Mouse (Mus musculus) CH12.LX (cell line): ENCODE results near the gene Lhfp. TPM values are rescaled to one million over a fixed set of nuclear protein-coding genes. Genes with fewer than 3 reads are reported as not detected.

Experiments
- DNase-seq: peaks from one replicate; pipeline ENCODE4 v3.0.0-alpha.2; 2013; ENCODE audit errors: extremely low read depth
- H3K27ac ChIP-seq: 2 replicates; pipeline ENCODE4 v1.5.1; 2012; ENCODE audit warnings: low read depth, mild to moderate bottlenecking, control low read depth, moderate library complexity; ENCODE audit not compliant: insufficient read depth
- H3K27me3 ChIP-seq: replicated peaks from 2 replicates; pipeline ENCODE3; 2012; ENCODE audit warnings: inconsistent platforms
- H3K36me3 ChIP-seq, 2 experiments: replicated peaks in 1 of 2; 2 replicates each; pipeline versions ENCODE3 to v1.6.1; 2012; ENCODE audit warnings: inconsistent platforms in 1 of 2, low read length in 1 of 2, mild to moderate bottlenecking in 1 of 2, mixed read lengths in 1 of 2, moderate library complexity in 1 of 2; ENCODE audit not compliant: control insufficient read depth in 1 of 2, insufficient read depth in 1 of 2
- H3K4me1 ChIP-seq, 2 experiments: 2 replicates each; pipeline ENCODE4 v1.6.1; 2012; ENCODE audit warnings: inconsistent platforms in 1 of 2, moderate library complexity in 1 of 2; ENCODE audit not compliant: insufficient read depth in 2 of 2, control insufficient read depth in 1 of 2
- H3K4me2 ChIP-seq: 2 replicates; pipeline ENCODE4 v1.6.1; 2012; ENCODE audit warnings: low read depth, mild to moderate bottlenecking, control low read depth; ENCODE audit not compliant: poor library complexity, insufficient read depth, severe bottlenecking
- H3K4me3 ChIP-seq, 3 experiments: fragments of 150-350 bp in 1 of 3; sonication (generic) in 1 of 3; replicated peaks in 1 of 3; 2 replicates each; pipeline versions ENCODE3 to v1.5.1; 2011 to 2012; ENCODE audit warnings: low read depth in 2 of 3, low read length in 2 of 3, mild to moderate bottlenecking in 2 of 3, moderate library complexity in 2 of 3, control low read depth in 1 of 3, improper control_type of control experiment in 1 of 3, inconsistent platforms in 1 of 3, mixed read lengths in 1 of 3; ENCODE audit not compliant: poor library complexity in 1 of 3
- H3K79me2 ChIP-seq: replicated peaks from 2 replicates; pipeline ENCODE4 v1.6.1; 2012; ENCODE audit warnings: mild to moderate bottlenecking, moderate library complexity; ENCODE audit not compliant: control insufficient read depth, poor library complexity, insufficient read depth, severe bottlenecking; ENCODE audit errors: extremely low read depth
- H3K9ac ChIP-seq: 2 replicates; pipeline ENCODE4 v1.6.1; 2012; ENCODE audit warnings: low read depth, mild to moderate bottlenecking, control low read depth, moderate library complexity; ENCODE audit not compliant: insufficient read depth
- H3K9me3 ChIP-seq: replicated peaks from 2 replicates; pipeline ENCODE3; 2012; ENCODE audit warnings: low read length, inconsistent platforms, mixed read lengths
- CHD2 ChIP-seq: IDR thresholded peaks from 2 replicates; pipeline ENCODE4 v1.6.1; 2011; ENCODE audit warnings: low read length, improper control_type of control experiment
- CTCF ChIP-seq, 2 experiments: IDR thresholded peaks in 1 of 2; conservative IDR thresholded peaks in 1 of 2; 2 replicates each; pipeline ENCODE4 v1.5.1; 2011 to 2012; ENCODE audit warnings: low read depth in 2 of 2, low read length in 2 of 2, improper control_type of control experiment in 1 of 2, inconsistent platforms in 1 of 2, mild to moderate bottlenecking in 1 of 2, moderate library complexity in 1 of 2
- GABPA ChIP-seq: IDR thresholded peaks from 2 replicates; pipeline ENCODE4 v1.6.1; 2012; ENCODE audit warnings: low read depth, low read length, improper control_type of control experiment, inconsistent platforms; ENCODE audit not compliant: insufficient replicate concordance
- JUN ChIP-seq: IDR thresholded peaks from 2 replicates; pipeline ENCODE4 v1.6.1; 2011; ENCODE audit warnings: low read depth, mild to moderate bottlenecking, low read length, improper control_type of control experiment, moderate library complexity; ENCODE audit not compliant: insufficient read depth
- JUND ChIP-seq: conservative IDR thresholded peaks from 2 replicates; pipeline ENCODE4 v1.6.1; 2011; ENCODE audit warnings: low read depth, low read length, improper control_type of control experiment
- KAT2A ChIP-seq: IDR thresholded peaks from 2 replicates; pipeline ENCODE4 v1.6.1; 2012; ENCODE audit warnings: low read length, improper control_type of control experiment, inconsistent platforms; ENCODE audit not compliant: insufficient replicate concordance
- MAFK ChIP-seq: IDR thresholded peaks from 2 replicates; pipeline ENCODE4 v1.6.1; 2011; ENCODE audit warnings: low read length, improper control_type of control experiment; ENCODE audit not compliant: insufficient replicate concordance
- MAZ ChIP-seq: IDR thresholded peaks from 2 replicates; pipeline ENCODE4 v1.6.1; 2012; ENCODE audit warnings: low read depth, mild to moderate bottlenecking, inconsistent platforms, low read length, improper control_type of control experiment, moderate library complexity
- MEF2A ChIP-seq: IDR thresholded peaks from 2 replicates; pipeline ENCODE4 v1.6.1; 2014; ENCODE audit warnings: low read depth, mild to moderate bottlenecking, inconsistent platforms, low read length, improper control_type of control experiment, borderline replicate concordance
- NELFE ChIP-seq: IDR thresholded peaks from 2 replicates; pipeline ENCODE4 v1.6.1; 2011; ENCODE audit warnings: low read depth, low read length, improper control_type of control experiment
- PAX5 ChIP-seq: IDR thresholded peaks from 2 replicates; pipeline ENCODE4 v1.6.1; 2012; ENCODE audit warnings: low read length, inconsistent platforms, mixed read lengths
- POLR2A ChIP-seq: IDR thresholded peaks from 2 replicates; pipeline ENCODE4 v1.6.1; 2011; ENCODE audit warnings: low read depth, mild to moderate bottlenecking, improper control_type of control experiment, low read length
- POLR2AphosphoS2 ChIP-seq: IDR thresholded peaks from 2 replicates; pipeline ENCODE4 v1.6.1; 2011; ENCODE audit warnings: low read depth, low read length, improper control_type of control experiment
- RAD21 ChIP-seq: IDR thresholded peaks from 2 replicates; pipeline ENCODE4 v1.6.1; 2011; ENCODE audit warnings: low read depth, mild to moderate bottlenecking, low read length, improper control_type of control experiment, moderate library complexity
- RCOR1 ChIP-seq: conservative IDR thresholded peaks from 2 replicates; pipeline ENCODE4 v1.6.1; 2012; ENCODE audit warnings: low read depth, mild to moderate bottlenecking, inconsistent platforms, low read length, improper control_type of control experiment
- TBP ChIP-seq: conservative IDR thresholded peaks from 2 replicates; pipeline ENCODE4 v1.6.1; 2011; ENCODE audit warnings: low read depth, low read length, improper control_type of control experiment
- TCF12 ChIP-seq: IDR thresholded peaks from 2 replicates; pipeline ENCODE4 v1.6.1; 2014; ENCODE audit warnings: low read depth, mild to moderate bottlenecking, inconsistent platforms, low read length, improper control_type of control experiment
- UBTF ChIP-seq: IDR thresholded peaks from 2 replicates; pipeline ENCODE4 v1.6.1; 2012; ENCODE audit warnings: low read depth, mild to moderate bottlenecking, inconsistent platforms, low read length, improper control_type of control experiment, moderate library complexity
- USF1 ChIP-seq: IDR thresholded peaks from 2 replicates; pipeline ENCODE4 v1.6.1; 2014; ENCODE audit warnings: low read depth, mild to moderate bottlenecking, inconsistent platforms, low read length, improper control_type of control experiment
- USF2 ChIP-seq: conservative IDR thresholded peaks from 2 replicates; pipeline ENCODE4 v1.6.1; 2011; ENCODE audit warnings: low read depth, low read length, improper control_type of control experiment
- ZC3H11A ChIP-seq: IDR thresholded peaks from 2 replicates; pipeline ENCODE4 v1.6.1; 2012; ENCODE audit warnings: low read depth, mild to moderate bottlenecking, inconsistent platforms, low read length, improper control_type of control experiment
- ZKSCAN1 ChIP-seq: IDR thresholded peaks from 2 replicates; pipeline ENCODE4 v1.6.1; 2012; ENCODE audit warnings: low read depth, inconsistent platforms, low read length, improper control_type of control experiment, borderline replicate concordance
- ZMIZ1 ChIP-seq: IDR thresholded peaks from 2 replicates; pipeline ENCODE4 v1.6.1; 2012; ENCODE audit warnings: low read depth, mild to moderate bottlenecking, inconsistent platforms, low read length, improper control_type of control experiment
- ZNF384 ChIP-seq: IDR thresholded peaks from 2 replicates; pipeline ENCODE4 v1.6.1; 2012; ENCODE audit warnings: low read depth, low read length, improper control_type of control experiment, inconsistent platforms
- dilution Hi-C: fragments of 300-500 bp; cut with MboI; formaldehyde crosslinking; loops from 2 replicates; pipeline ENCODE4 v1.14.3; 2020; ENCODE audit warnings: low sequenced_read_pairs; ENCODE audit not compliant: extremely low pct_unique_long_range_greater_than_20kb, extremely low pct_ligation_motif_present
- in situ Hi-C: fragments of 300-500 bp; cut with MboI; formaldehyde crosslinking; loops from 3 replicates; pipeline ENCODE4 v1.14.3; 2019; ENCODE audit warnings: low sequenced_read_pairs, low pct_ligation_motif_present, low pct_unique_long_range_greater_than_20kb, mixed read lengths
- polyA plus RNA-seq: library from polyadenylated mRNA; unstranded; fragments of >175 nt; gene quantifications from 2 replicates; pipeline ENCODE4 v1.2.1, GENCODE M21; 2012; ENCODE audit warnings: low read depth; ENCODE audit not compliant: insufficient read length
- total RNA-seq, 2 experiments: library from RNA; depleted of rRNA; stranded (reverse); fragments of 300-350 nt in 1 of 2; fragments of >200 nt in 1 of 2; gene quantifications; 2 replicates each; pipeline ENCODE4 v1.2.3; 2012 to 2014

The Lhfp gene
- total and polyA plus RNA-seq, 3 experiments = not detected

GRCm38 (mm10) chr3:53288662-53289061, 247.3 kb downstream of the Lhfp start:
- Histone ChIP-seq H3K27me3 (no peaks in the 10 kb centered on the region), H3K27ac (no peak overlapping the region), H3K36me3 (no peaks in the 10 kb centered on the region), H3K4me3 (no peak overlapping the region), H3K4me1 (no peaks in the 10 kb centered on the region), H3K79me2 (no peaks in the 10 kb centered on the region), H3K4me2 (no peak overlapping the region), H3K9me3 (no peaks in the 10 kb centered on the region), H3K9ac (no peak overlapping the region)
- in situ Hi-C loops (no loop called here), dilution Hi-C loops (no loop called here)
- no peak for TF ChIP-seq JUND
- no peak for TF ChIP-seq POLR2AphosphoS2
- no peak for TF ChIP-seq CHD2
- TF ChIP-seq UBTF = no peak
- TF ChIP-seq ZMIZ1 = no peak
- no peak for TF ChIP-seq GABPA
- no peak for TF ChIP-seq MAZ
- TF ChIP-seq MEF2A = no peak
- no peak for TF ChIP-seq RAD21
- no peak for TF ChIP-seq TCF12
- TF ChIP-seq POLR2A = no peak
- no peak for DNase-seq

- no peak for TF ChIP-seq ZC3H11A
- H3K9ac ChIP-seq = no peak overlapping the region
- H3K27ac ChIP-seq = no peak overlapping the region
- no peak for DNase-seq
- no peaks in the 10 kb centered on the region for H3K4me1 ChIP-seq
- dilution Hi-C loops = no loop called here
- no peaks in the 10 kb centered on the region for H3K79me2 ChIP-seq
- H3K27me3 ChIP-seq = no peaks in the 10 kb centered on the region
- no peaks in the 10 kb centered on the region for H3K36me3 ChIP-seq
- H3K4me3 ChIP-seq = no peak overlapping the region
- no peak overlapping the region for H3K4me2 ChIP-seq
- no peaks in the 10 kb centered on the region for H3K9me3 ChIP-seq
- in situ Hi-C loops = no loop called here
These were observed 248.4 kb downstream of the Lhfp start for GRCm38 (mm10) chr3:53289589-53290219.

- no peaks in the 10 kb centered on the region for H3K9me3 ChIP-seq
- H3K9ac ChIP-seq = no peak overlapping the region
- no peak overlapping the region for H3K4me3 ChIP-seq
- no peaks in the 10 kb centered on the region for H3K36me3 ChIP-seq
- dilution Hi-C loops (no loop called here), in situ Hi-C loops (no loop called here)
- no peaks in the 10 kb centered on the region for H3K79me2 ChIP-seq
- H3K27ac ChIP-seq = no peak overlapping the region
- DNase-seq = no peak
- H3K27me3 ChIP-seq = no peaks in the 10 kb centered on the region
- H3K4me1 ChIP-seq = no peaks in the 10 kb centered on the region
- H3K4me2 ChIP-seq = no peak overlapping the region
- TF ChIP-seq KAT2A (no peak), ZNF384 (no peak), MAFK (no peak), MAZ (no peak), ZMIZ1 (no peak), ZKSCAN1 (no peak), RCOR1 (no peak), USF2 (no peak), TBP (no peak), NELFE (no peak), USF1 (no peak), PAX5 (no peak), CTCF (conservative IDR thresholded peaks at IDR 0.05 in 1 of 2, IDR thresholded peaks at IDR 0.05 in 1 of 2; ENCODE audit: low read depth in 2 of 2, low read length in 2 of 2) (no peak), JUN (no peak), UBTF (no peak)
These were observed 249.9 kb downstream of the Lhfp start for GRCm38 (mm10) chr3:53291185-53291584.
